Mouse (Mus musculus) spleen, adult 2 months (tissue): Measurements from ENCODE around the gene Apobec4.

Experiments used
- CTCF ChIP-seq: fragments of 200-500 bp; IDR thresholded peaks from 2 replicates; pipeline ENCODE4 v1.5.1; 2011; ENCODE audit warnings: mild to moderate bottlenecking, inconsistent platforms; ENCODE audit not compliant: insufficient read depth, insufficient read length, insufficient replicate concordance; ENCODE audit errors: extremely low read depth
- POLR2A ChIP-seq: fragments of 200-500 bp; IDR thresholded peaks from 2 replicates; pipeline ENCODE4 v1.6.1; 2011; ENCODE audit warnings: low read depth, low read length, inconsistent platforms

DNA sequence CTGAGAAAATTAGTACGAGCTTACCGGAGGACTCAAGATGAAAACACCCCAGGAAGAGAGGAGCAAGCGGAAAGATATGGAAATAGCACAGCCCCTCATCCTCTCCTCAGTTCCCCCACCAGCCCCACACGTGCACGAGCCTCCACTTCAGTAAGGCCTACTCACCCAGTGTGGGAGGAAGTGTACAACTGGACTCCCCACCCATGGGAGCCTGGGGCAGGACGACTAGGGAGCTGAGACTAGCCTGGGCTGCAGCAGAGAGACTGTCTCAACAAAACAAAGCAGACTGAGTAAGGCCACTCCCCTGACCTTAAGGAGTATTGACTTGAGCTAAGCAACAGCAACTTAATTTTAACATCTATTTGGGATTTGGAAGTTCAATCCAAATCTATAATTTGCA, 32.2 kb upstream of the Apobec4 start:
- no peak for TF ChIP-seq CTCF
- TF ChIP-seq POLR2A: no peak
